Mouse (Mus musculus) midbrain, postnatal 0 days (tissue): ENCODE results near the gene Scaper. TPM values are rescaled to one million over a fixed set of nuclear protein-coding genes. Genes with fewer than 3 reads are reported as not detected.
A peak's percentile ranks its signal among the peaks of the same experiment; 100 is the strongest.

ENCODE experiments used
- ATAC-seq: fragments of 200-750 bp; cut with Nextera tagmentation; 2 replicates; pipeline ENCODE4 v1.8.0; 2017; ENCODE audit warnings: moderate number of reproducible peaks, mild to moderate bottlenecking, moderate TSS enrichment, moderate library complexity; ENCODE audit not compliant: low FRiP score
- DNase-seq: peaks from one replicate; pipeline ENCODE4 v3.0.0-alpha.2; 2015; ENCODE audit warnings: low spot score
- H3K27ac ChIP-seq: fragments of 300-500 bp; sonication (generic); 2 replicates; pipeline ENCODE4 v1.5.1; 2014; ENCODE audit warnings: low read depth, mild to moderate bottlenecking, low read length, mixed read lengths
- H3K27me3 ChIP-seq: fragments of 300-500 bp; sonication (generic); 2 replicates; pipeline ENCODE4 v1.6.1; 2014; ENCODE audit warnings: low read length, control low read depth, mixed read lengths; ENCODE audit not compliant: insufficient read depth
- H3K36me3 ChIP-seq: fragments of 300-500 bp; sonication (generic); 2 replicates; pipeline ENCODE4 v1.6.1; 2014; ENCODE audit warnings: low read length, control low read depth, mixed read lengths; ENCODE audit not compliant: insufficient read depth
- H3K4me1 ChIP-seq: fragments of 300-500 bp; sonication (generic); 2 replicates; pipeline ENCODE4 v1.6.1; 2014; ENCODE audit warnings: mild to moderate bottlenecking, control low read depth, antibody characterized with exemption, low read length, mixed read lengths; ENCODE audit not compliant: insufficient read depth
- H3K4me2 ChIP-seq: fragments of 300-500 bp; sonication (generic); 2 replicates; pipeline ENCODE4 v1.6.1; 2014; ENCODE audit warnings: low read depth, mild to moderate bottlenecking, low read length, mixed read lengths; ENCODE audit not compliant: poor library complexity, severe bottlenecking
- H3K4me3 ChIP-seq: fragments of 300-500 bp; sonication (generic); 2 replicates; pipeline ENCODE4 v1.5.1; 2014; ENCODE audit warnings: low read depth, mild to moderate bottlenecking, low read length, moderate library complexity
- H3K9ac ChIP-seq: fragments of 300-500 bp; sonication (generic); replicated peaks from 2 replicates; pipeline ENCODE4 v1.6.1; 2014; ENCODE audit warnings: mild to moderate bottlenecking, low read length, moderate library complexity, mixed read lengths; ENCODE audit not compliant: poor library complexity, severe bottlenecking
- H3K9me3 ChIP-seq: fragments of 300-500 bp; sonication (generic); 2 replicates; pipeline ENCODE4 v1.6.1; 2016; ENCODE audit warnings: low read length, control low read depth
- CTCF ChIP-seq: IDR thresholded peaks from 2 replicates; pipeline ENCODE4 v1.5.1; 2016; ENCODE audit warnings: antibody characterized with exemption, mild to moderate bottlenecking
- WGBS: fragments of 180-500 bp; shearing (Covaris S2); extraction: QIAGEN DNeasy Blood & Tissue Kit; methylation state at CpG from one replicate; pipeline ENCODE4 v1.1.7; 2014; 5-methylcytosine and 5-hydroxymethylcytosine counted together
- polyA plus RNA-seq: library from polyadenylated mRNA; unstranded; fragments of >200 nt; fragmentation: Nextera tagmentation; extraction: Ambion mirVana; gene quantifications from 2 replicates; pipeline ENCODE4 v1.2.1, GENCODE M21; 2015
- total RNA-seq: library from RNA; depleted of rRNA; stranded (reverse); fragments of >200 nt; gene quantifications from 2 replicates; pipeline ENCODE4 v1.2.3, GENCODE M21; 2014

Scaper gene
- total and polyA plus RNA-seq, 2 experiments from 2014 or later: 36.8 to 40.5 TPM

GRCm38 (mm10) chr9:55560960-55561359 is 377.0 kb downstream of the Scaper start:
- TF ChIP-seq CTCF: no peak

GRCm38 (mm10) chr9:55554986-55555385 is 382.9 kb downstream of the Scaper start:
- H3K4me2 ChIP-seq: no peak overlapping the region
- H3K9me3 ChIP-seq: no peaks in the 10 kb centered on the region
- H3K4me1 ChIP-seq: no peaks in the 10 kb centered on the region
- ATAC-seq (no peak), DNase-seq (no peak)
- H3K36me3 ChIP-seq: no peaks in the 10 kb centered on the region; the same call in 1 of the 2 replicates
- H3K27ac ChIP-seq: no peak overlapping the region
- peaks cover under 1% of the 10 kb centered on the region for H3K27me3 ChIP-seq
- TF ChIP-seq CTCF: no peak
- H3K4me3 ChIP-seq: no peak overlapping the region
- 85% methylated on average over 1 of the region's 1 CpGs for WGBS
- no peak overlapping the region for H3K9ac ChIP-seq

More at GRCm38 (mm10) chr9:55560960-55561359, 377.0 kb downstream of the Scaper start:
- H3K4me1 ChIP-seq: no peaks in the 10 kb centered on the region
- ATAC-seq (no peak), DNase-seq (no peak)
- no peak overlapping the region for H3K27ac ChIP-seq
- H3K9me3 ChIP-seq: no peaks in the 10 kb centered on the region
- 77% methylated on average over 1 of the region's 1 CpGs for whole genome bisulfite sequencing
- H3K27me3 ChIP-seq: no peaks in the 10 kb centered on the region
- H3K4me3 ChIP-seq: no peak overlapping the region
- no peak overlapping the region for H3K9ac ChIP-seq
- no peak overlapping the region for H3K4me2 ChIP-seq
- H3K36me3 ChIP-seq: no peaks in the 10 kb centered on the region

GRCm38 (mm10) chr9:55549302-55549890 is 388.5 kb downstream of the Scaper start:
- Histone ChIP-seq H3K27me3 (peaks cover 41% of the 10 kb centered on the region), H3K4me3 (no peak overlapping the region), H3K4me2 (no peak overlapping the region), H3K9ac (no peak overlapping the region), H3K36me3 (no peaks in the 10 kb centered on the region; the same call in 1 of the 2 replicates), H3K27ac (no peak overlapping the region), H3K9me3 (no peaks in the 10 kb centered on the region), H3K4me1 (peaks cover 4% of the 10 kb centered on the region; the same call in 1 of the 2 replicates)
- DNase-seq: no peak
- ATAC-seq: no peak
- 14% methylated on average over 16 of the region's 16 CpGs for WGBS
- peak; percentile 42 for TF ChIP-seq CTCF

GRCm38 (mm10) chr9:55548871-55549270 is 389.0 kb downstream of the Scaper start:
- Histone ChIP-seq H3K27me3 (peaks cover 41% of the 10 kb centered on the region), H3K36me3 (no peaks in the 10 kb centered on the region; the same call in 1 of the 2 replicates), H3K9ac (no peak overlapping the region), H3K4me2 (no peak overlapping the region), H3K4me1 (peaks cover 4% of the 10 kb centered on the region; the same call in 1 of the 2 replicates), H3K27ac (no peak overlapping the region), H3K4me3 (no peak overlapping the region), H3K9me3 (no peaks in the 10 kb centered on the region)
- no peak for TF ChIP-seq CTCF
- DNase-seq (no peak), ATAC-seq (no peak)
- WGBS: 28% methylated on average over 3 of the region's 3 CpGs

GRCm38 (mm10) chr9:55546176-55547010 is 391.5 kb downstream of the Scaper start:
- H3K4me1 ChIP-seq: peaks cover 4% of the 10 kb centered on the region; the same call in 1 of the 2 replicates
- ATAC-seq: no peak
- H3K4me2 ChIP-seq: peak overlapping the region; percentile 24
- no peak for TF ChIP-seq CTCF
- no peaks in the 10 kb centered on the region for H3K36me3 ChIP-seq
- H3K9ac ChIP-seq: no peak overlapping the region
- no peaks in the 10 kb centered on the region for H3K9me3 ChIP-seq
- H3K27me3 ChIP-seq: peaks cover 53% of the 10 kb centered on the region
- no peak overlapping the region for H3K27ac ChIP-seq
- peak overlapping the region; percentile 8; the same call in 1 of the 2 replicates for H3K4me3 ChIP-seq
- no peak for DNase-seq
- WGBS: 2% methylated on average over 60 of the region's 63 CpGs
